Mouse (Mus musculus): ENCODE measurements around the gene Cyp2d9.
"Not testable (repeated sequence)": the region's sequence is repeated elsewhere in the genome, so short reads cannot be mapped to it uniquely, and the experiment has no call there.

Gene Cyp2d9

GRCm38 (mm10) chr15:82433137-82433536 lies at the start of gene Cyp2d9:
TSS of gene Cyp2d9 (plus strand) at chr15:82433437.
- no peak for DNase-seq (ENCODE audit: low spot score)

DNA sequence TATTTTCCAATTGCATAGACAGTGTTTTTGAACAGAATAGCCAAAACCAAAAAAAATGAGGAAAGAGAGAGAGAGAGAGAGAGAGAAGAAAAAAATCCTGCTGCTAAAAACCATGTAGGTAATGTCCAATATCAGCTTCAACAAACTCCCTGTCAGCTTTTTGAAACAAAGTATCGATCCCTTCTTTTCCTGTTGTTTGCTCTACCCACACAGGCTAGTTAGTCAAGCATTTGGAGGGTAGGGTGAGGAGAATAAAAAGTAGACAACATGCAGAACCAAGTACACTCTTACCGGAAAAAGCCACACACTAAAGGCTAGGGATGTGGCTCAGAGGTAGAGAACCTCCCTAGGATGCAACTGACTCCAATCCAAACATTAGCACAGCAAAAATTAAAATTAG lies 47.5 kb upstream of the Cyp2d9 start:
- DNase-seq (ENCODE audit: low spot score), result no peak

DNA sequence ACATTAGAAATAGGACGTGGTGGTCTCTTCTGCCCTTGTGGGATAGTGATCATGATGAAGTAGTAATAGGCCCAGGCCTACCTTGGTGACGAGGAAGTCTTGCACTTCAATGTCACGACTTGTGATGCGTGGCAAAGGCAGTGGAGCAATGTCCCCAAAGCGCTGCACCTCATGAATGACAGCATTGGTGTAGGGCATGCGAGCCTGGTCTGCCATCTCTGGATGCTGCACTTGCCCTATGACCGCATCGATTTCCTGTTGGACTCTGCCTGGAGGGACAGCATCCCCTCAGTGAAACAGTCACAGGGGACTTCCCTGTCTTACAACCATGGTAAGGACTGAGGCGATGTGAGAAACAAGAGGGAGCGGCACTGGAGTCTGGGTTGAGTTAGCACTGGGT lies 43.3 kb upstream of the Cyp2d9 start:
- DNase-seq (ENCODE audit: low spot score), result not testable (repeated sequence)

GRCm38 (mm10) chr15:82393922-82394321 lies 39.3 kb upstream of the Cyp2d9 start, which contains the start of gene Cyp2d11:
TSS of gene Cyp2d11 (minus strand) at chr15:82394022.
- not testable (repeated sequence) for DNase-seq (ENCODE audit: low spot score)

GRCm38 (mm10) chr15:82395955-82396354 lies 37.3 kb upstream of the Cyp2d9 start:
- DNase-seq (ENCODE audit: low spot score), result not testable (repeated sequence)

GRCm38 (mm10) chr15:82401516-82401915 lies 31.7 kb upstream of the Cyp2d9 start:
- no peak for DNase-seq (ENCODE audit: low spot score)

- no peak for DNase-seq (ENCODE audit: low spot score)
Measured at GRCm38 (mm10) chr15:82402106-82402505, 31.1 kb upstream of the Cyp2d9 start.

GRCm38 (mm10) chr15:82402741-82403140 lies 30.5 kb upstream of the Cyp2d9 start:
- DNase-seq (ENCODE audit: low spot score), result no peak

DNA sequence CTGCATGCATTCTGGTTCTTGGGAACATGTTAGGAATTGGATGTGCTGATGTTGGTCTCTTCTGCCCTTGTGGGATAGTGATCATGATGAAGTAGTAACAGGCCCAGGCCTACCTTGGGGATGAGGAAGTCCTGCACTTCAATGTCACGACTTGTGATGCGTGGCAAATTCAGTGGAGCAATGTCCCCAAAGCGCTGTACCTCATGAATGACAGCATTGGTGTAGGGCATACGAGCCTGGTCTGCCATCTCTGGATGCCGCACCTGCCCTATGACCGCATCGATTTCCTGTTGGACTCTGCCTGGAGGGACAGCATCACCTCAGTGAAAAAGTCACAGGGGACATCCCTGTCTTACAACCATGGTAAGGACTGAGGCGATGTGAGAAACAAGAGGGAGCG lies 29.6 kb upstream of the Cyp2d9 start:
- DNase-seq (ENCODE audit: low spot score), result no peak

DNA sequence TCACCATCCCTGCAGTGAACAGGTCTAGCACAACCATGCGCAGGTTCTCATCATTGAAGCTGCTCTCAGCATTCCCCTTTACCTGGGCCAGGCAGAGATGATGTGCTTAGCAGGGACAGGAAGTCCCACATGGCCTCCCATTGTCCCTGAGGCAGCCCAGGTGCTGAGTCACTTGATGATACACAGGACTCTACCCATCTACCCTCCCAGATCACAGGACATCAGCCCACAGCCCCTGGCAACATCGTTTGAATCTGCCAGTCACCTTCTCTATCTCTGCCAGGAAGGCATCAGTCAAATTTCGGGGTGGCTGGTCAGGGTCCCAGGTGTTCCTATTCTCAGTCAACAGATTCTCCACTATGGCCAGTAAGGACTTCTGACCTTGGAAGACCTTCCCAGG lies 29.1 kb upstream of the Cyp2d9 start:
- DNase-seq (ENCODE audit: low spot score), result no peak

DNA sequence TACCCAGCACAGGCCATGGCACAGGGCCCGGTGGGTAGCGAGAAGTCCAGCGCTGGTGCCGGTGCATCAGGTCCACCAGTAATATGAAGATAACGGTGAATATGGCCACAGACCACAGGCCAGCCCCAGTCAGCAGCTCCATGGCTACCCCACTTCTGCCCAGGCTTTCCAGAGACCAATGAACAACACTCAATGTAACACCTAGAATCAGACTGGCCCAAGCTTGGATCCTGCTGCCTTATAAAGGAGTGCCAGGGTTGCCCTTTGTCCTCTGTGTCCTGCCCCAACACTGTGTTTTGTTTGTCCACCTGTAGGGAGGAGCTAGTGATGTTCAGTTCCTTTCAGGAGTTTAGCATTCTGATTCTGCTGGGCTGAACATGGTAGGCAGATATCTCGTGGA lies 26.3 kb upstream of the Cyp2d9 start, which contains the start of gene Cyp2d10:
Gene Cyp2d10, minus strand, starts transcription at position 215 of the 400 bp plus-strand sequence.
- DNase-seq (ENCODE audit: low spot score), result no peak

- DNase-seq (ENCODE audit: low spot score), result no peak
Measured at GRCm38 (mm10) chr15:82407536-82407935, 25.7 kb upstream of the Cyp2d9 start.

- peak; percentile 79 for DNase-seq (ENCODE audit: low spot score)
Measured at GRCm38 (mm10) chr15:82416797-82417789, 16.1 kb upstream of the Cyp2d9 start.

GRCm38 (mm10) chr15:82418616-82419015 lies 14.6 kb upstream of the Cyp2d9 start:
- no peak for DNase-seq (ENCODE audit: low spot score)

DNA sequence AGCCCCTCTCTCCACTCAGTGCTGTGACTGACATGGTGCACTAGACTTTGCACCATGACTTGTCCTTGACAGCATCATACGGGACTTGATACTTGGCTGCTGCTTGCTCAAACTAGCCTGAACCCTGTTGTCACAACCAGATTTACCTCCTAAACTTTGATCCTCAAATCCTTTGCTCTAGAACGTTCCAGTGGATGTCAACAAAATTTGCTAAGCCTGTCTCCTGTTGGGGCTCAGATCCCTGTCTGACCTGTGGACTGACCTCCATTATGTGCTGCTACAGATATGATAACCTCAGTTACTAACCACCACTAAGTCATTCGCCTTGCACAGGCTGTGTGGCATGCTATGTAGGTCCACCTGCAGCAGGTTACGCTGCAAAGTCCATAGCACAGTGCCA lies 10.3 kb upstream of the Cyp2d9 start:
- DNase-seq (ENCODE audit: low spot score), result no peak

- no peak for DNase-seq (ENCODE audit: low spot score)
Measured at GRCm38 (mm10) chr15:82423471-82423870, 9.8 kb upstream of the Cyp2d9 start.

- no peak for DNase-seq (ENCODE audit: low spot score)
Measured at GRCm38 (mm10) chr15:82433621-82434020, 384 bp downstream of the Cyp2d9 start.

- DNase-seq (ENCODE audit: low spot score), result no peak
Measured at GRCm38 (mm10) chr15:82434541-82434940, 1.3 kb downstream of the Cyp2d9 start.

DNA sequence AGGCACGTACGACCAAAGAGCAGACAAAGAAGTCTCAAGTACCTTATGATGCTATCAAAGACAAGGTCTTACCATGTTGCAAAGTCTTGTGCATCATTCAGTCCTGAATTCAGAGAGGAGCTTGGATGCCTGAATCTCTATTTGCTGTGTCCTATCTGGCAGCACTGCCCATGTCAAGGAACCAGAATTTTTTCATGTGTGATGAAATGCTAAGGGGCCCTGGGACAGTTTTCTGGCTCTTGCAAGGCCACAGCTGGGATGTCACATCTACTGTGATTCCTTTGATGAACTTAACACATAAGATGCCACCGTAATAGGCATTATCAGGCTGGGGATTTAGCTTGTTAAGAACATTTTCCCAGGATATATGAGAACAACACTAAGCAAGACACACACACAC lies 1.8 kb downstream of the Cyp2d9 start:
- no peak for DNase-seq (ENCODE audit: low spot score)

- DNase-seq (ENCODE audit: low spot score), result no peak
Measured at GRCm38 (mm10) chr15:82435606-82436005, 2.4 kb downstream of the Cyp2d9 start.

DNA sequence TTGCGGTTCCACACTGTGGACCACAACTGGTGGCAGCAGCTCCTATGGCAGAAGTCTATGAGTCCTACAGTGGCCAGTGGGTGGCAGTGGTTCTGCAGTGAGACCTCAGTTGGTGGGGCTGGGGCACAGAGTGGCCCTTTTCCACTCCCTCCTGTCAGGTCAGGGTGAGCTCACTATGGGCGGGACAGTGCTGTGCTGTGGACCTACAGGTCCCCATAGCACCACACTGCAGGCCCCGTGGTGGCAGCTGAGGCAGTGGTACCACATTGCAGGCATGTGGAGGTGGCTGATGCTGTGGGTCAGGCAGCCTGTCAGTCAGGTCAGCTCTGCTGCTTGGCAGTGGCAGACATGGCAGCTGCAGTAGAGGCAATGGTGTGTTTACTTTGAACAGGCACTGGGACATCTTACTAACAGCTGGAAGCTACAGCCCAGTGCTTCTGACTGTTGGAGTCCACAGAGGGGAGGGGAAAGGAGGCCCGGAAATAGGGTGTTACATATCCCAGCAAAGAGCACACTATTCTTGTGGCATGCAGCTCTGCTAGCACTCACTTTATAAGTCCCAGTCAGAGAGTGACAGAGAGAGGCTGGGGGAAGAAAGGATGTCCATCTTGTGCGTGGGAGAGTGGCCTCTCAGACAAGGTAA lies 4.9 kb downstream of the Cyp2d9 start:
- no peak for DNase-seq (ENCODE audit: low spot score)

DNA sequence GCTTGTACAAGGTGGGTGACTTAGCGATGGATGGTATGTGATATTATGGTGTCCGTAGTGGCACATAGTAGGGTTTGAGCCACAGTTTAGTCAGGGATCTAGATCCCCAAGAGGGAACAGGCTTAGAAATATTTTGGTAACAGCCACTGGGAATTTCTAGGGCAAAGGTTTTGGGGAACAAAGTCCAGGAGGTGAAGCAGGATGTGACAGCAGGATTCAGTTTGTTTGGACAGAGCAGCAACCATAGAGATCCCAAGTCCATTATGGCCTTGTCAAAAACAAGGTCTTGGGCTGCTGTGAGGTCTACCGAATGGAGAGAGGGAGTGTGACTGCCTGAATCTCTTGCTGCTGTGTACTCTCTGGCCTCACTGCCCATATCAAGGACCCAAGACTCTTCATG lies 10.4 kb downstream of the Cyp2d9 start:
- no peak for DNase-seq (ENCODE audit: low spot score)

DNA sequence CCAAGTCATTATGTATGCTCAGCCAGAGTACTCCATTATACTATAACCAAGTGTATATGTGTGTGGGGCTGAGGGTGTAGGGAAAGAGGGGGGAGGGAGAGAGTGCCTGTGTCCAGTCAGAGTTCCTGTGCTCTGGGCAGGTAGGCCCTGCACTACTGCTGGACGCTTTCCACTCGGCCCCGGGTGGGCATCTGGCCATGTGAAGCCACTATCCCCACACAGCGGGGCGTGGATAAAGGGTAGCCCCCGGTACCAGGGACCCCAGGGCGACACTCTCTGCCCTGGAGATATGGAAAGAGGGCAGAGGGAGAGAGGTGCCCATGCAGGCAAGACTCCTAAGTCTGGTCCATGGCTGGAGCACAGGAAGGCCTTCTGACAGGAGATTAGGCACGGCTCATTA lies 12.0 kb downstream of the Cyp2d9 start:
- no peak for DNase-seq (ENCODE audit: low spot score)

Measured in adipocyte (in vitro differentiated cells).